Mouse (Mus musculus): ENCODE data around the gene Iqsec1. TPM values are rescaled to one million over a fixed set of nuclear protein-coding genes. Genes with fewer than 3 reads are reported as not detected.
A peak's percentile ranks its signal among the peaks of the same experiment; 100 is the strongest.

Gene Iqsec1
- polyA plus RNA-seq, 1 experiment from 2014 or later, result 29.5 TPM

DNA sequence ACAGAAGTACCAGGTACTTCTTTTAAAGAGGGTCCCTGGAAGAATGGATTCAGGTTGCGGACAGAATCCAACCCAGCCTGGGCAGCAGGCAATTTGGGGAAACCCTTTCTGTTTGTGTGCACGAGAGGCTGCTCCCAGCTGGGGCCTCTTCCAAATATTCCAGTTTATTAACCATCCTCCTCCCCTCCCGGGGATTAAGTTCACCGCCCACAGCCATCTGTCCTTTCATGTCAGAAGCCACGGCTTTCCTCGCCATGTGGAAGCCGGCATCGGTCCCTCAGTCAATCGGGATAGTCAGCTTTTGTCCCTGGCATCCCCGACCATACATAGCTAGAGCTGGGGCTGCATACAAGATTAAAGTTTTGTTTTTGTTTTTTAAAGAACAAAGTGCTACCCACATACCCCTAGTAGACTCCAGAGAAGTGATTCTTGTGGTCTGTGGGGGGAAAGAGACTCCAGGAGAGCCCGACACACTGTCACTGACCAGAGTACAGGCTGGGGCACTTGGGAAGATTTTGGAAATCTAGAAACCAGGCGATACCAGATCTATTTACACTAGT lies 276.9 kb downstream of the Iqsec1 start:
- H3K9me3 ChIP-seq (ENCODE audit: control insufficient read depth, low read length), result no peaks in the 10 kb centered on the region
- peak; percentile 72 for DNase-seq
- peaks cover 68% of the 10 kb centered on the region for H3K4me1 ChIP-seq (ENCODE audit: control insufficient read depth, insufficient read depth, low read length)
- H3K9ac ChIP-seq (replicated peaks; ENCODE audit: low read length), result peak overlapping the region; percentile 23; the same call in 1 of the 2 replicates
- WGBS, result 11% methylated on average over 12 of the region's 12 CpGs
- H3K4me2 ChIP-seq (ENCODE audit: low read length), result peak overlapping the region; percentile 8
- H3K36me3 ChIP-seq (ENCODE audit: control insufficient read depth, insufficient read depth, low read length), result no peaks in the 10 kb centered on the region
- H3K27ac ChIP-seq (replicated peaks; ENCODE audit: low read depth, low read length), result peak overlapping the region; percentile 70
- no peak overlapping the region for H3K4me3 ChIP-seq (replicated peaks; ENCODE audit: low read depth, low read length)
- H3K27me3 ChIP-seq (ENCODE audit: control insufficient read depth, insufficient read depth, low read length), result no peaks in the 10 kb centered on the region
- peak; percentile 19; the same call in 1 of the 2 replicates for ATAC-seq (ENCODE audit: low FRiP score, low TSS enrichment)

DNA sequence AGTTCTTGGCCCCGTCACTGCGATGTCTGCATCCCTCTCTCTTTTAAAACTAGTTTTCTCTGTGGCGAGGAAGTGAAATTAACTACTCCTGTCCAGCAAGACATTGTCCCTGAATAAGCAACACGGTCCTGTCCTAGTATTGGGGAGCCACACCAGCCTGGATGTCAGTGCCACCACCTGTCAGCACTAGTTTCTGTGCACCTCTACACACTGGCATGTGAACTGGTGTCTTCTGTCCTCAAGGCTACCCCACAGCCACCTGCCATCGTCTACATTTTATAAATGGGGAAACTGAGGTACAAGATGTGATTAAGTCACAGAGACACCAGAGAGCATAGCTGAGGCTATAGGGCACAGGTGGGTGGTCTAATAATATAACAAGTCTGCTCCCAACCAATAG lies 277.7 kb downstream of the Iqsec1 start:
- WGBS, result 92% methylated on average over 5 of the region's 5 CpGs
- no peaks in the 10 kb centered on the region for H3K9me3 ChIP-seq (ENCODE audit: control insufficient read depth, low read length)
- no peak overlapping the region for H3K4me3 ChIP-seq (replicated peaks; ENCODE audit: low read depth, low read length)
- DNase-seq (no peak), ATAC-seq (ENCODE audit: low FRiP score, low TSS enrichment) (no peak)
- no peak overlapping the region; the same call in 1 of the 2 replicates for H3K4me2 ChIP-seq (ENCODE audit: low read length)
- peak overlapping the region; percentile 70 for H3K27ac ChIP-seq (replicated peaks; ENCODE audit: low read depth, low read length)
- peaks cover 60% of the 10 kb centered on the region for H3K4me1 ChIP-seq (ENCODE audit: control insufficient read depth, insufficient read depth, low read length)
- H3K36me3 ChIP-seq (ENCODE audit: control insufficient read depth, insufficient read depth, low read length), result no peaks in the 10 kb centered on the region
- H3K27me3 ChIP-seq (ENCODE audit: control insufficient read depth, insufficient read depth, low read length), result no peaks in the 10 kb centered on the region
- H3K9ac ChIP-seq (replicated peaks; ENCODE audit: low read length), result no peak overlapping the region

DNA sequence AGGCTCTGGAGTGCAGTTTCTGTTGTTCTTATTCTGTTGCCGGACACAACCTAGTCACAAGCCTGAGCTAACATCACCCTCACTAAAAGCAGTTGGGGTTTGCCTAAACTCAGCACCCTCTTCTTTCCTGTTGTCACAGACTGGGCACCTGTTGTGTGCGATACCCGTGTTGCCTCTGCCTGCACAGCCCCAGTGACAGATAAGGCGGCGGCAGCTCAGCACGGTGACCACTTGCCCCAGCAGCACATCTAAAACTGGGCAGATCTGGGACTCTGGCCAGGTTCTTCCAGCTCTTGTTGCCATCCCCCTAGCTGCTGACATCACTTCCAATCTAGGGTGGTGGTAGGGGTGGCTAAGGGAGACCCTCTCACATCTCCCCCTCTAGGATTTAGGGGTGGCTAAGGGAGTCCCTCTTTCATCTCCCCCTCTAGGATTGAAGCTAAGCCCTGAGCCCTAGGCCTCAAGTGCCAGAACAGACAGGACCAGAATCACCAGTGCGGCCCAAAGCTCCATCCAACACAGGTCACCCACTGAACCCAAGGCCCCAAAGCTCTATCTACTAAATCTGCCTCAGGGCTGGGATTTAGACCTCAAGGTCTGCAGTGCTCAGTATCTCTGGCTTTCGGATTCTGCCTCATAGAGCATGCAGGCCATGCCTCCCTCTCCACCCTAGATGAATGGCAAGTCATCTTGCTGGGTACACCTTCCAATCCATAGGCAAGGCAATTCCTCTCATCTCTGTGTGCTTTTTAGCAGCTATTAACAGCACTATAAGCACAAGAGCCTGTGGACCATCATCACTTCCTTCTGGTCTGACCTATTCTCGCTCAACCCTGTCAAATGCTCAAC lies 278.3 kb downstream of the Iqsec1 start:
- no peak for ATAC-seq (ENCODE audit: low FRiP score, low TSS enrichment)
- H3K4me3 ChIP-seq (replicated peaks; ENCODE audit: low read depth, low read length), result no peak overlapping the region
- H3K9ac ChIP-seq (replicated peaks; ENCODE audit: low read length), result no peak overlapping the region
- H3K4me1 ChIP-seq (ENCODE audit: control insufficient read depth, insufficient read depth, low read length), result peaks cover 54% of the 10 kb centered on the region
- no peaks in the 10 kb centered on the region for H3K27me3 ChIP-seq (ENCODE audit: control insufficient read depth, insufficient read depth, low read length)
- no peak for DNase-seq
- no peaks in the 10 kb centered on the region for H3K9me3 ChIP-seq (ENCODE audit: control insufficient read depth, low read length)
- H3K36me3 ChIP-seq (ENCODE audit: control insufficient read depth, insufficient read depth, low read length), result no peaks in the 10 kb centered on the region
- WGBS, result 86% methylated on average over 9 of the region's 9 CpGs
- no peak overlapping the region for H3K27ac ChIP-seq (replicated peaks; ENCODE audit: low read depth, low read length)
- no peak overlapping the region for H3K4me2 ChIP-seq (ENCODE audit: low read length)

DNA sequence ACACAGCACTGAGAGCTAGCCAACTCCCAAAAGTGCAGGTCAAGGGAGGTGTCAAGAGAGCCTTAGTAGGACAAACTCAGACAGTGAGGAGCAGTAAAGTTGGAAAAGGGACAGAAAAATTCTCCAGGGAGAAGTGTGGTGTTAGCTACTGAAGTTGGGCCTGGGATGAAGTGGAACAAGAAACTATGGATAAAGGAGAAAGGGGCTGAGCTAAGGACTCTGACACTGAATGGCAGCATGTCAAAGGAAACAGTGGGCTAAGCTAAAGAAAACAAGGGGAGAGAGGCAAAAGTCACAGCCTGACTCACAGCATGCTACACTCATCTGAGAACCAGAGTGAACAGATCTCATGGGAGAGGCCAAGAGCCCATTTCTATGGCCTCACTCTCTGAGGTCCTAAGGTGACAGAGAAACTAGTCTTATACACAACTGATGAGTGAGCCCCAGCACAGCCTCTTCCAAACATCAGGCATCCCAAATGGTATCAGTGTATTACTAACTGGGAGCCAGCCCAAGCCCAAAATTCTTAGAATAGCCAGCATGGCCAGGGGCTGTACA lies 280.3 kb downstream of the Iqsec1 start:
- H3K4me3 ChIP-seq (replicated peaks; ENCODE audit: low read depth, low read length), result no peak overlapping the region
- H3K36me3 ChIP-seq (ENCODE audit: control insufficient read depth, insufficient read depth, low read length), result no peaks in the 10 kb centered on the region
- no peak for ATAC-seq (ENCODE audit: low FRiP score, low TSS enrichment)
- peaks cover 50% of the 10 kb centered on the region for H3K4me1 ChIP-seq (ENCODE audit: control insufficient read depth, insufficient read depth, low read length)
- no peak for DNase-seq
- H3K9ac ChIP-seq (replicated peaks; ENCODE audit: low read length), result no peak overlapping the region
- H3K4me2 ChIP-seq (ENCODE audit: low read length), result no peak overlapping the region
- no peak overlapping the region for H3K27ac ChIP-seq (replicated peaks; ENCODE audit: low read depth, low read length)
- no peaks in the 10 kb centered on the region for H3K27me3 ChIP-seq (ENCODE audit: control insufficient read depth, insufficient read depth, low read length)
- no peaks in the 10 kb centered on the region for H3K9me3 ChIP-seq (ENCODE audit: control insufficient read depth, low read length)

DNA sequence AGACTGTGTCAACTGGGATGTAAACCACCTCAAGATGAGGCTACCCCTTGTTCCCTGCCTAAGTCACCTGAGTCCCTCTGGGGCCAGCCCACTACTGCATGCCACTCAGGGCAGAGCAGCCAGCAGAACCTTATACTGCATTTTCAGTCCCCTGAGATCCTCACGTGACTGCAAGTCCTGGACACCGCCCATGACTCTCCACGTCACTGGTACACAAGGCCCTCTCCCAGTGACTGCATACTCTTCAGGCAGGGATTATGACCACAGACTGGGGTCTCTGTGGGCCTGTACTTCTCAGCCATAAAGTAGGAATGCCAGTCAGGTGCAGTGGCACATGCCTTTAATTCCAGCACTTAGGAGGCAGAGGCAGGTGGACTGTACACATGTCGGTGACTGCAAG lies 281.3 kb downstream of the Iqsec1 start:
- Histone ChIP-seq H3K27me3 (ENCODE audit: control insufficient read depth, insufficient read depth, low read length) (no peaks in the 10 kb centered on the region), H3K9me3 (ENCODE audit: control insufficient read depth, low read length) (no peaks in the 10 kb centered on the region), H3K27ac (replicated peaks; ENCODE audit: low read depth, low read length) (no peak overlapping the region), H3K4me1 (ENCODE audit: control insufficient read depth, insufficient read depth, low read length) (peaks cover 45% of the 10 kb centered on the region), H3K4me3 (replicated peaks; ENCODE audit: low read depth, low read length) (no peak overlapping the region), H3K4me2 (ENCODE audit: low read length) (no peak overlapping the region), H3K9ac (replicated peaks; ENCODE audit: low read length) (no peak overlapping the region), H3K36me3 (ENCODE audit: control insufficient read depth, insufficient read depth, low read length) (no peaks in the 10 kb centered on the region)
- WGBS, result 77% methylated on average over 4 of the region's 4 CpGs
- DNase-seq (no peak), ATAC-seq (ENCODE audit: low FRiP score, low TSS enrichment) (no peak)

DNA sequence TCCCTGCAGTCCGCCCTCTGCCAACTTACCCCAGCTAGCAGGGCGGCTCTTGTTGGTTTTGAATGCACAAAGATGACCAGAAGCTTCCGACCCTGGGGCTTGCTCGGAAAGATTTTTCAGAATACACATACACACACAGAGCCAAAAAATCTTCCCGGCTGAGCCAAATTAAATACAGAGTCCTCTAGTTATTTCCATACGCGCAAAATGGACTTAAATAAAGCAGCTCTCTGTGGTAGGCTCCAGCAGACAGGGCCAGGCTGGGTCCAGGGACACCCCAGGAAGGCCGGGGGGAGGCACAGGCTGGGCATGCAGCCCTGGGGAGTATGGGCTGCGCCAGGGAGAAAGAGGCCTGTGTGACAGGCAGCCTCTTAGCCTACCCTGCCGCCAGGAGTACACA lies 282.0 kb downstream of the Iqsec1 start:
- H3K4me1 ChIP-seq (ENCODE audit: control insufficient read depth, insufficient read depth, low read length), result peaks cover 39% of the 10 kb centered on the region
- no peak for DNase-seq

DNA sequence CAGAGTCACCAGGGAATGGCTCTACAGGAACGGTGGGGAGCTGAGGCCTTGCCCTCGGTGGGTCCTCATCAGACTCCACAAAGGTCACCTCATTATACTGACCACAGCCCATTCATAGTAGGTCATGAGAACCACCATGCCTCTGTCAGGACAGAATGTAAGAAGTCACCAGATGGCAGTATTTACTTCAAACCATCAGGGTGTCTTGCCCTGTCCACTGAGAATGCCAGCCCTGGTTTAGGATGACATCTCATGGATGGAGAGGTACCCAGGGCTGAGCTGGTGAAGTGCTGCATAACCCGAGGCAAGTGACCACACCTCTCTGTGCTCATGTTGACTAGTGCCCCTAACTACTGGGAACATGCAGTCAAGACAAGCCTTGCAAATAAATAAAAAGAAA lies 282.7 kb downstream of the Iqsec1 start:
- Histone ChIP-seq H3K36me3 (ENCODE audit: control insufficient read depth, insufficient read depth, low read length) (no peaks in the 10 kb centered on the region), H3K4me1 (ENCODE audit: control insufficient read depth, insufficient read depth, low read length) (peaks cover 31% of the 10 kb centered on the region), H3K27ac (replicated peaks; ENCODE audit: low read depth, low read length) (0 out of 2 replicates have a peak overlapping the region, but pooled peaks have one; percentile 8), H3K4me2 (ENCODE audit: low read length) (no peak overlapping the region), H3K4me3 (replicated peaks; ENCODE audit: low read depth, low read length) (no peak overlapping the region), H3K27me3 (ENCODE audit: control insufficient read depth, insufficient read depth, low read length) (no peaks in the 10 kb centered on the region), H3K9me3 (ENCODE audit: control insufficient read depth, low read length) (no peaks in the 10 kb centered on the region), H3K9ac (replicated peaks; ENCODE audit: low read length) (no peak overlapping the region)
- ATAC-seq (ENCODE audit: low FRiP score, low TSS enrichment), result no peak
- no peak for DNase-seq
- 88% methylated on average over 3 of the region's 3 CpGs for WGBS

More for the DNA sequence above, 282.0 kb downstream of the Iqsec1 start:
- Histone ChIP-seq H3K9ac (replicated peaks; ENCODE audit: low read length) (no peak overlapping the region), H3K27ac (replicated peaks; ENCODE audit: low read depth, low read length) (0 out of 2 replicates have a peak overlapping the region, but pooled peaks have one; percentile 13), H3K4me2 (ENCODE audit: low read length) (no peak overlapping the region), H3K27me3 (ENCODE audit: control insufficient read depth, insufficient read depth, low read length) (no peaks in the 10 kb centered on the region), H3K36me3 (ENCODE audit: control insufficient read depth, insufficient read depth, low read length) (no peaks in the 10 kb centered on the region), H3K4me3 (replicated peaks; ENCODE audit: low read depth, low read length) (no peak overlapping the region), H3K9me3 (ENCODE audit: control insufficient read depth, low read length) (no peaks in the 10 kb centered on the region)
- 81% methylated on average over 10 of the region's 10 CpGs for WGBS
- no peak for ATAC-seq (ENCODE audit: low FRiP score, low TSS enrichment)

DNA sequence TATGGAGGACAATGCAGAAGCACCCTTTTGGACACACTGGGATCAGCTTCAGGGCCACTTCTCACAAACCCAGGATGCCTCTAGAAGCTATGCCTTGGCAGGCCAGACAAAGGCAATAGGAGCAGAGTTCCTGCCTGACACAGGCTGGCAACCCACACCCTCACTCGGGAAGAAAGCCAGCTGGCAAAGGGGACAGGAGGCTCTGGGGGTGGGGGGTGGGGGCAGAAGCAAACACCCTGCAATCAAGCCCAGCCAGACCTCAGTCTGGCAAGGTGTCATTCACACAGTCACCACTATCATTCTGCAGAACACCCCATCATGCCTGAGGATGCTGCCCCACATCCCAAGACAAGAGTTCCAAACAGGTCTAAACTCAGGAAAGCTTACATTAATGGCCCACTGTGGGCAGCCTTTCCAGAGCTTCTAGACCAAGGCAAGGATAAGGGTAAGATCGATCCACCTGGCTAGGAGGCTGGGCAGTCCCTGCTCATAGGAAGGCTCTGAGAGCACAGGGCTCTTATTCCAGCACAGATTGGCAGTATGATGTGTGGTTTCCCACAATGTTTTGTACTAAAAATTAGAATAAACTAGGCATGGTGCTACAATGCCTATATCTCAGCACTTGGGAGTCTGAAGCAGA lies 283.7 kb downstream of the Iqsec1 start:
- Histone ChIP-seq H3K9me3 (ENCODE audit: control insufficient read depth, low read length) (no peaks in the 10 kb centered on the region), H3K27me3 (ENCODE audit: control insufficient read depth, insufficient read depth, low read length) (no peaks in the 10 kb centered on the region), H3K9ac (replicated peaks; ENCODE audit: low read length) (no peak overlapping the region), H3K27ac (replicated peaks; ENCODE audit: low read depth, low read length) (peak overlapping the region; percentile 38; the same call in 1 of the 2 replicates), H3K36me3 (ENCODE audit: control insufficient read depth, insufficient read depth, low read length) (no peaks in the 10 kb centered on the region), H3K4me3 (replicated peaks; ENCODE audit: low read depth, low read length) (no peak overlapping the region), H3K4me1 (ENCODE audit: control insufficient read depth, insufficient read depth, low read length) (peaks cover 23% of the 10 kb centered on the region), H3K4me2 (ENCODE audit: low read length) (no peak overlapping the region)
- peak; percentile 53 for DNase-seq
- 69% methylated on average over 2 of the region's 2 CpGs for WGBS
- ATAC-seq (ENCODE audit: low FRiP score, low TSS enrichment), result no peak

All from midbrain, embryonic 14.5 days (tissue).